Mouse (Mus musculus): ENCODE measurements at regions not wholly inside any gene's neighbourhood (a gene's known extent, or its start where the extent isn't known, plus 50 kb on each side); places are given as distances from the start of the nearest gene placed in this dataset.

- TF ChIP-seq CTCF (IDR thresholded peaks at IDR 0.05; ENCODE audit: low read depth), result no peak
- TF ChIP-seq EP300 (IDR thresholded peaks at IDR 0.05; ENCODE audit: low read depth), result no peak
Observed at GRCm38 (mm10) chr14:46328064-46328463, 51.1 kb upstream of the Gm15217 start.
